Mouse (Mus musculus): ENCODE results near the gene Tlr9. TPM values are rescaled to one million over a fixed set of nuclear protein-coding genes. Genes with fewer than 3 reads are reported as not detected.

Tlr9 gene
- polyA plus RNA-seq (2012; ENCODE audit: insufficient read depth, low replicate concordance) = 0.63 and 2.3 TPM in 2 replicates

GRCm38 (mm10) chr9:106222261-106222851 is at the start of gene Tlr9:
Tlr9 (plus strand) TSS chr9:106222598.
- TF ChIP-seq FLI1 (IDR thresholded peaks at IDR 0.05; ENCODE audit: low read length) = no peak
- TF ChIP-seq GATA1 (IDR thresholded peaks at IDR 0.05; ENCODE audit: borderline replicate concordance, low read length) = no peak
- peak within 1 kb of the TSS; percentile 48 for H3K4me3 ChIP-seq (replicated peaks)
- peaks cover 59% of the 10 kb centered on the region for H3K27me3 ChIP-seq (replicated peaks)
- no peaks in the 10 kb centered on the region; the same call in 1 of the 2 replicates for H3K9me3 ChIP-seq
- H3K4me1 ChIP-seq = peaks cover 30% of the 10 kb centered on the region
- H3K36me3 ChIP-seq (replicated peaks; ENCODE audit: low read length) = peaks cover 4% of the 10 kb centered on the region

- Histone ChIP-seq H3K9me3 (no peaks in the 10 kb centered on the region), H3K36me3 (replicated peaks; ENCODE audit: low read length) (peaks cover 27% of the 10 kb centered on the region), H3K4me3 (replicated peaks) (no peak overlapping the region), H3K27me3 (replicated peaks) (no peaks in the 10 kb centered on the region), H3K4me1 (peaks cover 50% of the 10 kb centered on the region)
- no peak for TF ChIP-seq FLI1 (IDR thresholded peaks at IDR 0.05; ENCODE audit: low read length)
- no peak for TF ChIP-seq GATA1 (IDR thresholded peaks at IDR 0.05; ENCODE audit: borderline replicate concordance, low read length)
Measured at GRCm38 (mm10) chr9:106173363-106173762, 49.0 kb upstream of the Tlr9 start.

DNA sequence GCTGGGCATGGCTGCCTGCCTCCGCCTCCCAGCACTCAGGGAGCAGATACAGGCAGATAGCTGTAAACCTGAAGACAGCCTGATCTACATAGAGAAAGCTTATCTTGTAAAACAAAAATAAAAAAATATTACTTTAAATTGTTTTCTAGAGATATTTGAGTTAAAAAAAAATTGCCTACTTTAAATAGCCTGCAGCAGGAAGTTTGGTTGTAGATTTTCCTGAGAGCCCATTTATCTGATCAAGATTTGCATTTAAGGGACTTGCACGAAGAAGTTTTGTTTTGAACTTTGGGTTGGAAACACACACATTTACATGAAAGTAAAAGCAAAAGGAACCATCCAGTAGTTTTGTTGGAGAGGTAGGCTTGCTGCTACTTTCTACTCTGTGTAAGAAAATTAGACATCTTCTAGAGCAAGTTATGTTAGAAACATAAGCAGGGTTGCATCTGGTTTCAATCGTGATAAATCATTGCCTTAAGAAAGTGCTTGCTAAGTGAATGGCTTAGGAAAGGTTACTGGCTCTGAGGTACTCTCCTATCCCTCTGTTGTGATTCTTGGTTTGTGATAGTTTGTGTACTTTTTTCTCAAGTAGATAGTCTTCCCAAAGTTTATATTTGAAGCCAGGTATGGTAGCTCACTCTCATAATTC is 46.7 kb upstream of the Tlr9 start:
- TF ChIP-seq GATA1 (IDR thresholded peaks at IDR 0.05; ENCODE audit: borderline replicate concordance, low read length) = no peak
- no peak for TF ChIP-seq FLI1 (IDR thresholded peaks at IDR 0.05; ENCODE audit: low read length)

GRCm38 (mm10) chr9:106176769-106177168 is 45.6 kb upstream of the Tlr9 start:
- Histone ChIP-seq H3K36me3 (replicated peaks; ENCODE audit: low read length) (peaks cover 61% of the 10 kb centered on the region), H3K27me3 (replicated peaks) (no peaks in the 10 kb centered on the region), H3K9me3 (no peaks in the 10 kb centered on the region), H3K4me3 (replicated peaks) (no peak overlapping the region), H3K4me1 (peaks cover 45% of the 10 kb centered on the region)
- TF ChIP-seq GATA1 (IDR thresholded peaks at IDR 0.05; ENCODE audit: borderline replicate concordance, low read length) (no peak), FLI1 (IDR thresholded peaks at IDR 0.05; ENCODE audit: low read length) (no peak)

More for the DNA sequence above, 46.7 kb upstream of the Tlr9 start:
- Histone ChIP-seq H3K4me1 (peaks cover 45% of the 10 kb centered on the region), H3K36me3 (replicated peaks; ENCODE audit: low read length) (peaks cover 50% of the 10 kb centered on the region), H3K27me3 (replicated peaks) (no peaks in the 10 kb centered on the region), H3K4me3 (replicated peaks) (no peak overlapping the region), H3K9me3 (no peaks in the 10 kb centered on the region)

DNA sequence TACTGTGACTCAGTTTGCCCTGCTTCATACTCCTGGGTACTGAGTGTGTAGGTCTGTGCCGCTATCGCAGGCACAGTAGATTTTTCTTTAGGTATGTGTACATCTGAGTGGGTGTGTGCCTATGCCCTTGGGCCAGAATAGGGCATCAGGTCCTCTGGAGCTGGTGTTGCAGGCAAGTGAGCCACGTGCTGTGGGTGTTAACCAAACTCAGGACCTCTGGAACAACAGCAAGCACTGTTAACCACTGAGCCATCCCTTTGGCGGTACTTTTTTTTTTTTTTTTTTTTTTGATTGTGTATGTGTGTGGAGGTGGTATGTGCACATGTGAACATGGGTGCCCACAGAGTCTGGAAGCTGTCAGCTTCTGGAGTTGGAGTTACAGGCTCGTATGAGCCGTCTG is 44.6 kb upstream of the Tlr9 start:
- TF ChIP-seq GATA1 (IDR thresholded peaks at IDR 0.05; ENCODE audit: borderline replicate concordance, low read length) = no peak
- no peak for TF ChIP-seq FLI1 (IDR thresholded peaks at IDR 0.05; ENCODE audit: low read length)
- Histone ChIP-seq H3K4me3 (replicated peaks) (no peak overlapping the region), H3K9me3 (no peaks in the 10 kb centered on the region), H3K27me3 (replicated peaks) (no peaks in the 10 kb centered on the region), H3K36me3 (replicated peaks; ENCODE audit: low read length) (peaks cover 72% of the 10 kb centered on the region), H3K4me1 (peaks cover 41% of the 10 kb centered on the region)

- H3K36me3 ChIP-seq (replicated peaks; ENCODE audit: low read length) = peaks cover 88% of the 10 kb centered on the region
- H3K4me3 ChIP-seq (replicated peaks) = no peak overlapping the region
- H3K4me1 ChIP-seq = peaks cover 25% of the 10 kb centered on the region
- H3K27me3 ChIP-seq (replicated peaks) = no peaks in the 10 kb centered on the region
- TF ChIP-seq GATA1 (IDR thresholded peaks at IDR 0.05; ENCODE audit: borderline replicate concordance, low read length) (no peak), FLI1 (IDR thresholded peaks at IDR 0.05; ENCODE audit: low read length) (no peak)
- H3K9me3 ChIP-seq = no peaks in the 10 kb centered on the region
Measured at GRCm38 (mm10) chr9:106179454-106179853, 42.9 kb upstream of the Tlr9 start.

DNA sequence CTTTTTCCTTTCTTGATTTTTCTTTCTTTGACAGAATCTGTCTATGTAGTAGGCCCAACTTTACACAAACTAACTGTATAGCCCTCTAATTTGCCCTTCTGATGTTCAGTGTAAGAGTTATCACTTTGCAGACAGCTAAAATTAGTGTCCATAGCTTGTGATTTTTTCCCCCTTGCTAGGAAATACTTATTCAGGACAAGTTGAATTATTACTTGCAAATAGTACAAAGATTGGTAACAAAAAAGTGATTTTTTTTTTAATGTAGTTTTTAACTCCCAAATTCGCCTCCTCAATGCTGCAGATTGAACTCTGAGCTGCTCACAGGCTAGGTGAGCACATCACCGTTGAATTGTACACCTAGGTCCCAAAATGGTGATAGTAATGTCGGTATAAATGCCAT is 42.4 kb upstream of the Tlr9 start:
- Histone ChIP-seq H3K4me1 (peaks cover 20% of the 10 kb centered on the region), H3K9me3 (no peaks in the 10 kb centered on the region), H3K36me3 (replicated peaks; ENCODE audit: low read length) (peaks cover 93% of the 10 kb centered on the region), H3K27me3 (replicated peaks) (no peaks in the 10 kb centered on the region), H3K4me3 (replicated peaks) (no peak overlapping the region)
- TF ChIP-seq FLI1 (IDR thresholded peaks at IDR 0.05; ENCODE audit: low read length) (no peak), GATA1 (IDR thresholded peaks at IDR 0.05; ENCODE audit: borderline replicate concordance, low read length) (no peak)

DNA sequence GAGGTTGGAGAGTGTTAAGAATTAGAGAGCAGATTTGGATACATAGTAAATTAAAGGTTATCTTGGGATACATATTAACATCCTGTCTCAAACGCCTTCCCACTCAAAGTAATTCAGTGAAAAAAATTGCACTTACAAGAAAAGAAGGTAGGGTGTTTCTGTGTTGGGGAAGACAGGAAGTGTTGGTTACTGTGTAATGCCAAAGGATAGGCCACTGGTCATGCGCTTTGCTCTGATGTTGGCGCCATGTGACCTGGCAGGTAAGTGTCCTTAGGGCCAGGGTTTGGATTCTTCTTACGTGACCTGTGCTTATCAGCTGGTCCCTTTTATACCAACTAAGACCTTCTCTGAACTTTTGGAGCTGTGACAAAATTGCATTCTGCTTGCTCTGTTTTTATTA is 40.3 kb upstream of the Tlr9 start:
- Histone ChIP-seq H3K9me3 (no peaks in the 10 kb centered on the region), H3K36me3 (replicated peaks; ENCODE audit: low read length) (peaks cover 99% of the 10 kb centered on the region), H3K4me3 (replicated peaks) (no peak overlapping the region), H3K4me1 (peaks cover 3% of the 10 kb centered on the region; the same call in 1 of the 2 replicates), H3K27me3 (replicated peaks) (no peaks in the 10 kb centered on the region)
- TF ChIP-seq GATA1 (IDR thresholded peaks at IDR 0.05; ENCODE audit: borderline replicate concordance, low read length) = no peak

GRCm38 (mm10) chr9:106183996-106184395 is 38.4 kb upstream of the Tlr9 start:
- TF ChIP-seq FLI1 (IDR thresholded peaks at IDR 0.05; ENCODE audit: low read length) = no peak
- no peak for TF ChIP-seq GATA1 (IDR thresholded peaks at IDR 0.05; ENCODE audit: borderline replicate concordance, low read length)
- Histone ChIP-seq H3K9me3 (no peaks in the 10 kb centered on the region), H3K27me3 (replicated peaks) (no peaks in the 10 kb centered on the region), H3K36me3 (replicated peaks; ENCODE audit: low read length) (peaks cover 99% of the 10 kb centered on the region), H3K4me3 (replicated peaks) (no peak overlapping the region), H3K4me1 (no peaks in the 10 kb centered on the region; the same call in 1 of the 2 replicates)

DNA sequence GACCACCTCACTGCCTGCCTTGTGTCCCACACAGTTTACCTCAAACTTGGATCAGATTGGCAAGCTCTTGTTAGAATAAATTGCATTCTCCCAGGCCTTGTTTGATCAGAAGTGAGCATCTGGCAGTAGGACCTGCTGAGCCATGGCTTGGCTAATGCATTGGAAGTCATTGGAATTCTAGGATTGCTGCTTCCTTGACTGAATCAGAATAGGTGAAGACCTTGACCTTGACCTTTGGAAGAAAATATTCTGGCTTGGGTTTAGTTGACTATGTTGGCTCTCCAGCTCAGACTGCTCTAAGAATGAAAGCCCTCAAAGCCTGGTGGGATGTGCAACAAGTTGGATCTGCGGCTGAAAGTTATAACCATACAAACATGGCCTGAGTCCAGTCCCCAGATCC is 31.0 kb upstream of the Tlr9 start:
- Histone ChIP-seq H3K4me3 (replicated peaks) (no peak overlapping the region), H3K9me3 (no peaks in the 10 kb centered on the region), H3K4me1 (peaks cover 14% of the 10 kb centered on the region), H3K27me3 (replicated peaks) (no peaks in the 10 kb centered on the region), H3K36me3 (replicated peaks; ENCODE audit: low read length) (peaks cover 93% of the 10 kb centered on the region)
- no peak for TF ChIP-seq FLI1 (IDR thresholded peaks at IDR 0.05; ENCODE audit: low read length)
- TF ChIP-seq GATA1 (IDR thresholded peaks at IDR 0.05; ENCODE audit: borderline replicate concordance, low read length) = no peak

Measured in megakaryocyte, embryonic 14.5 days (primary cell).